Mouse (Mus musculus): ENCODE data around the gene Vav2. TPM values are rescaled to one million over a fixed set of nuclear protein-coding genes. Genes with fewer than 3 reads are reported as not detected.

Gene Vav2
- polyA plus RNA-seq, 1 experiment from 2014 or later = 3.2 TPM

DNA sequence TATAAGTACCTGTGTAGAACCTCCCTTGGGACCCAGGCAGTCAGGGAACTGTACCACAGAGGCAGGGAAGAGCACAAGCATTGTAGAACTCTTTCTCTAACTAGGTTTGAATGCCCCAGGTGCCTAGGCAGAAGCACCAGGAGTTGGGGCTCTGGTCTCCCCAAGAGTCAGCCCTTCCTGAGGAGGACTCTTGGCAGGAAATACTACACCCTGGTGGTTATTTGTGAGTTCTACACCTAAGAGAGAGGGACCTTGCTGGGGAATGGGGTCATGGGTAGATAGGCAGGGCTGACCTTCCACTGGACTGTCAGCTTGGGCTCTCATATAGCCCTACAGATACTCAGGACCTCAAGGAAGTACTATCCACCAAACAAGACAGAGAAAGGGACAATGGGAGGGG, 175.4 kb downstream of the Vav2 start:
- Histone ChIP-seq H3K9ac (no peak overlapping the region), H3K27ac (no peak overlapping the region), H3K27me3 (no peaks in the 10 kb centered on the region), H3K4me1 (replicated peaks) (peaks cover 12% of the 10 kb centered on the region), H3K9me3 (replicated peaks) (no peaks in the 10 kb centered on the region), H3K36me3 (no peaks in the 10 kb centered on the region), H3K4me3 (replicated peaks) (no peak overlapping the region), H3K4me2 (no peak overlapping the region)
- no peak for DNase-seq
- ATAC-seq (ENCODE audit: low read depth) = no peak

DNA sequence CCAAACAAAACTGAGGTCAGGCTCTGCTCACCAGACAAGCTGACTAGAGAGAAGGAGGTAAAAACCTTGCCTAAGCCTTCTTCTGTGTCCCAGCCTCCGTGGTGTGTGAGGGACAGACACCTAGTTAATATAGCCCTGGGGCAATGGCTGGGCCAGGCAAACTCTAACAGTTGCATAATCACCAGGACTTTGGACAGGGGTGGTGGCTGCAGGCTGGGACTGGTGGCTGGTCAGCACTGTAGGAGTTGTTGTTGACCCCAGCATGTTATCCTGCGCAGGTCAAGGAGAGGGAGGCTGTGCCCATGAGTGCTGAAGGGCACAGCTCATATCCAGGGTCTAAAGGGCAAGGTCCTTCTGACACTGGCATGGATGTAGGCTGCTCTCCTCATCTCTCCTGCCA, 178.6 kb downstream of the Vav2 start, which contains the start of gene Sardh:
TSS of gene Sardh (minus strand) at position 127 of the 400 bp plus-strand sequence.
- Histone ChIP-seq H3K4me1 (replicated peaks) (peaks cover 12% of the 10 kb centered on the region), H3K4me2 (peak within 1 kb of the TSS; percentile 6; the same call in 1 of the 2 replicates), H3K36me3 (no peaks in the 10 kb centered on the region), H3K9me3 (replicated peaks) (no peaks in the 10 kb centered on the region), H3K27ac (peak within 1 kb of the TSS; percentile 80), H3K9ac (no peak within 1 kb of the TSS; the same call in 1 of the 2 replicates), H3K4me3 (replicated peaks) (no peak within 1 kb of the TSS), H3K27me3 (no peaks in the 10 kb centered on the region)
- ATAC-seq (ENCODE audit: low read depth) (peak; percentile 72), DNase-seq (no peak)
- 54% methylated on average over 2 of the region's 2 CpGs for WGBS (ENCODE audit: insufficient replicate concordance)

- no peak overlapping the region; the same call in 1 of the 2 replicates for H3K9ac ChIP-seq
- peak overlapping the region; percentile 80 for H3K27ac ChIP-seq
These were observed 179.4 kb downstream of the Vav2 start for GRCm38 (mm10) chr2:27247487-27247863.

DNA sequence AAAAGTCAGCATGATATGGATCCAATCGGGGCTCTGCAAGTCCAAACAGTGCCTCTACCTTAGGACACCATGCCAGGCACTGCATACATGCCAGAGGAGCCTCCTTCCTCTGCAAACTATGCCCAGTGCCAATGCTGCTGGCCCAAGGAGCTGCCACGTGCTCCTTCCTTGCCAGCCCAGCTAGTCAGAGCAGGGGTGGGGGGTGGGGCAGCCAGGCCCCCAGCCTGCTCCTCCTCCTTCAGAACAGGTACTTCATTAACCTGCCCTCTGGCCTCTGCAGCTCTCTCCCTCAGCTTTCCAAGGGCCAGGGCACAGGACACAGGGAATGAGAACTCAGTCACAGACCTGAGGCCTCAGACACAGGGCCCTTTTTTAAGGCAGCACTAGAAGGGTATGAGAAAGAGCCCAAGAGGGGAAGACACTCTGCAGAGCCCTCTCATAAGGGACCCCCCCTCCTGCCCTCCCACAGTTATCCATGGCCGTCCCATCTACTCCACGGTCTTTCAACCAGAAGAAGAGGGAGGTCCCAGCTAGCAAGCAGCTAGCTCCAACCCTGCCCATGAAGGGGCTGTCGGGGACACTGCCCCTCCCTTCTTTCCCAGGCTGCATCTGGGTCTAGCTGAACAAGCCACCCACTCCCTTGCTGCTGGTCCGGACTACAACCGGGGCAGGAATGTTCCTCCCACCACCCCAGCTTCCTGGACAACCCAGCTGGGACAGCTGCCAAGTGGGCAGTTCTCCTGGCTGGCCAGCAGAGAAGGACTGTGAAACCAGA, 179.9 kb downstream of the Vav2 start:
- H3K27ac ChIP-seq = peak overlapping the region; percentile 80

More at GRCm38 (mm10) chr2:27247487-27247863, 179.4 kb downstream of the Vav2 start:
- Histone ChIP-seq H3K36me3 (no peaks in the 10 kb centered on the region), H3K4me3 (replicated peaks) (no peak overlapping the region), H3K4me1 (replicated peaks) (peaks cover 12% of the 10 kb centered on the region), H3K27me3 (no peaks in the 10 kb centered on the region), H3K9me3 (replicated peaks) (no peaks in the 10 kb centered on the region), H3K4me2 (no peak overlapping the region)
- 14% methylated on average over 2 of the region's 2 CpGs for WGBS (ENCODE audit: insufficient replicate concordance)
- no peak; the same call in 1 of the 2 replicates for ATAC-seq (ENCODE audit: low read depth)
- no peak for DNase-seq

GRCm38 (mm10) chr2:27245947-27246346, 180.9 kb downstream of the Vav2 start:
- peaks cover 12% of the 10 kb centered on the region for H3K4me1 ChIP-seq (replicated peaks)
- no peak for DNase-seq
- no peak for ATAC-seq (ENCODE audit: low read depth)
- H3K9ac ChIP-seq = peak overlapping the region; percentile 33; the same call in 1 of the 2 replicates
- no peaks in the 10 kb centered on the region for H3K27me3 ChIP-seq
- WGBS (ENCODE audit: insufficient replicate concordance) = 55% methylated on average over 7 of the region's 7 CpGs
- no peaks in the 10 kb centered on the region for H3K9me3 ChIP-seq (replicated peaks)
- peak overlapping the region; percentile 71 for H3K27ac ChIP-seq
- H3K4me3 ChIP-seq (replicated peaks) = peak overlapping the region; percentile 28
- peak overlapping the region; percentile 51 for H3K4me2 ChIP-seq
- H3K36me3 ChIP-seq = peaks cover 6% of the 10 kb centered on the region; the same call in 1 of the 2 replicates

More for the DNA sequence above, 179.9 kb downstream of the Vav2 start:
- WGBS (ENCODE audit: insufficient replicate concordance) = 24% methylated on average over 7 of the region's 7 CpGs
- H3K4me3 ChIP-seq (replicated peaks) = peak overlapping the region; percentile 28
- peak overlapping the region; percentile 33; the same call in 1 of the 2 replicates for H3K9ac ChIP-seq
- DNase-seq = peak; percentile 29
- H3K27me3 ChIP-seq = no peaks in the 10 kb centered on the region
- no peaks in the 10 kb centered on the region for H3K9me3 ChIP-seq (replicated peaks)
- no peaks in the 10 kb centered on the region for H3K36me3 ChIP-seq
- H3K4me1 ChIP-seq (replicated peaks) = peaks cover 12% of the 10 kb centered on the region
- peak overlapping the region; percentile 51 for H3K4me2 ChIP-seq
- peak; percentile 82 for ATAC-seq (ENCODE audit: low read depth)

- Histone ChIP-seq H3K4me1 (replicated peaks) (peaks cover 5% of the 10 kb centered on the region), H3K4me2 (no peak overlapping the region), H3K9ac (no peak overlapping the region), H3K27me3 (no peaks in the 10 kb centered on the region), H3K9me3 (replicated peaks) (no peaks in the 10 kb centered on the region), H3K27ac (no peak overlapping the region), H3K4me3 (replicated peaks) (no peak overlapping the region), H3K36me3 (peaks cover 20% of the 10 kb centered on the region; the same call in 1 of the 2 replicates)
- 16% methylated on average over 4 of the region's 4 CpGs for WGBS (ENCODE audit: insufficient replicate concordance)
- 0 out of 2 replicates have a peak, but pooled peaks have one; percentile 42 for ATAC-seq (ENCODE audit: low read depth)
- DNase-seq = peak; percentile 17
These were observed 189.5 kb downstream of the Vav2 start for GRCm38 (mm10) chr2:27237342-27237741.

DNA sequence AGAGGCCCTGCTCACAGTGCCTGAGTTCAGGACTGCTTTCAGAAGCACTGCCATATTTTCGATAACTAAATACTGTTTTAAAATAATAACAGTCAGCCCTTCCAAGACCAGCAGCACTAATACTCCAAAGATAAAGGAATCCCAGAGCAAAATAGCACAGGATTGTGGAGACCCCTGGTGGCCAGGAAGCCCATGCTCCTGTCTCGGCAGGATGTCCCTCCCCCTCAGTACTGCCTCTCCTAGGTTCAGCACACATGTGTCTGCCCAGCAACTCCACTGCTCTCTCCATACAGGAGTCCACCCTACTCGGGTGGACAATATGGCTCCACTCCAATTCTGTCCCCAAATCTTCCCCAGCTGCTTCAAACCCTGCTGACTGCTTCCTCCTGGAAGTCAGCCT, 191.1 kb downstream of the Vav2 start:
- Histone ChIP-seq H3K9me3 (replicated peaks) (no peaks in the 10 kb centered on the region), H3K27ac (no peak overlapping the region), H3K9ac (no peak overlapping the region), H3K36me3 (peaks cover 12% of the 10 kb centered on the region; the same call in 1 of the 2 replicates), H3K4me2 (no peak overlapping the region), H3K4me1 (replicated peaks) (peaks cover 9% of the 10 kb centered on the region), H3K27me3 (no peaks in the 10 kb centered on the region), H3K4me3 (replicated peaks) (no peak overlapping the region)
- DNase-seq (no peak), ATAC-seq (ENCODE audit: low read depth) (no peak)
- 14% methylated on average over 3 of the region's 3 CpGs for WGBS (ENCODE audit: insufficient replicate concordance)

- Histone ChIP-seq H3K9me3 (replicated peaks) (no peaks in the 10 kb centered on the region), H3K36me3 (peaks cover 14% of the 10 kb centered on the region), H3K27ac (no peak overlapping the region), H3K9ac (no peak overlapping the region), H3K4me1 (replicated peaks) (peaks cover 9% of the 10 kb centered on the region; the same call in 1 of the 2 replicates), H3K27me3 (no peaks in the 10 kb centered on the region), H3K4me2 (no peak overlapping the region), H3K4me3 (replicated peaks) (no peak overlapping the region)
- DNase-seq = no peak
- WGBS (ENCODE audit: insufficient replicate concordance) = 8% methylated on average over 7 of the region's 7 CpGs
- ATAC-seq (ENCODE audit: low read depth) = peak; percentile 45; the same call in 1 of the 2 replicates
These were observed 194.5 kb downstream of the Vav2 start for GRCm38 (mm10) chr2:27232376-27232775.

DNA sequence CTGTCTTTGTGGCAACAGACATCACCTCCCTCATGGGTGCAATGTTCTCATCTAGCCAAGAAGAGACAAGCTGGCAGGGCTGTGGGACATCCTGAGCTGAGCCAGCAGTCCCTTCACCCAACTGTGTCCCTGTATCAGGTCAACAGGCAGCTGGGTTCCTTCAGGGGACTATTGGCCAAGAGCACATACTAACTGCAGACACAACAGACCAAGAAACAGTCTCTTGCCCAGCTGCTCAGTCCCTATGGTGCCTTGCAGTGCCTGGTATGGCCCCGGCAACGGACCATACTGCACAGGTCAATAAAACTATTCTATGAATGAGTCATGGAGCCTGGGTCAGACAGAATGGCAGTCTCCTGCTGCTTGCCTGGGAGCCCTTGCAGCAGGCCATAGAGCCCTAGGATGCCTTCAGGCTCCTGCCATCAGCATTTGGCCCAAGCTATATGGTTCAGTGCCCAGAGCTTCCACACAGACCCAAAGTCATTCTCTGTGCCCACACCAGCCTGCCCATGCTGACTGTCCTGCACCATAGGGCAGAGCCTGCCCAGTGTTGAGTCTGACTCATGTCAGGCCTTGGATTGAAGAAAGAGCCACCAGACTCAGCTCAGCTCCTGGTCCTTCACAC, 197.2 kb downstream of the Vav2 start:
- Histone ChIP-seq H3K27me3 (no peaks in the 10 kb centered on the region), H3K9me3 (replicated peaks) (no peaks in the 10 kb centered on the region), H3K27ac (no peak overlapping the region), H3K36me3 (peaks cover 22% of the 10 kb centered on the region), H3K4me2 (no peak overlapping the region), H3K4me1 (replicated peaks) (peaks cover 9% of the 10 kb centered on the region; the same call in 1 of the 2 replicates), H3K9ac (no peak overlapping the region), H3K4me3 (replicated peaks) (no peak overlapping the region)
- ATAC-seq (ENCODE audit: low read depth) (no peak), DNase-seq (no peak)
- 82% methylated on average over 2 of the region's 2 CpGs for WGBS (ENCODE audit: insufficient replicate concordance)

GRCm38 (mm10) chr2:27228809-27229480, 197.9 kb downstream of the Vav2 start:
- no peak for ATAC-seq (ENCODE audit: low read depth)
- 53% methylated on average over 5 of the region's 5 CpGs for WGBS (ENCODE audit: insufficient replicate concordance)
- Histone ChIP-seq H3K27me3 (no peaks in the 10 kb centered on the region), H3K4me3 (replicated peaks) (no peak overlapping the region), H3K9ac (no peak overlapping the region), H3K4me1 (replicated peaks) (peaks cover 9% of the 10 kb centered on the region; the same call in 1 of the 2 replicates), H3K36me3 (peaks cover 20% of the 10 kb centered on the region), H3K9me3 (replicated peaks) (no peaks in the 10 kb centered on the region), H3K4me2 (no peak overlapping the region), H3K27ac (no peak overlapping the region)
- DNase-seq = no peak

GRCm38 (mm10) chr2:27226572-27226971, 200.3 kb downstream of the Vav2 start:
- no peak overlapping the region for H3K4me3 ChIP-seq (replicated peaks)
- no peaks in the 10 kb centered on the region for H3K4me1 ChIP-seq (replicated peaks)
- H3K27me3 ChIP-seq = no peaks in the 10 kb centered on the region
- H3K9ac ChIP-seq = no peak overlapping the region
- H3K4me2 ChIP-seq = no peak overlapping the region
- H3K9me3 ChIP-seq (replicated peaks) = no peaks in the 10 kb centered on the region
- H3K27ac ChIP-seq = no peak overlapping the region
- ATAC-seq (ENCODE audit: low read depth) (no peak), DNase-seq (no peak)
- 62% methylated on average over 7 of the region's 7 CpGs for WGBS (ENCODE audit: insufficient replicate concordance)
- peaks cover 14% of the 10 kb centered on the region for H3K36me3 ChIP-seq
